Mouse (Mus musculus): ENCODE data around the gene Ip6k2.

Ip6k2 gene

DNA sequence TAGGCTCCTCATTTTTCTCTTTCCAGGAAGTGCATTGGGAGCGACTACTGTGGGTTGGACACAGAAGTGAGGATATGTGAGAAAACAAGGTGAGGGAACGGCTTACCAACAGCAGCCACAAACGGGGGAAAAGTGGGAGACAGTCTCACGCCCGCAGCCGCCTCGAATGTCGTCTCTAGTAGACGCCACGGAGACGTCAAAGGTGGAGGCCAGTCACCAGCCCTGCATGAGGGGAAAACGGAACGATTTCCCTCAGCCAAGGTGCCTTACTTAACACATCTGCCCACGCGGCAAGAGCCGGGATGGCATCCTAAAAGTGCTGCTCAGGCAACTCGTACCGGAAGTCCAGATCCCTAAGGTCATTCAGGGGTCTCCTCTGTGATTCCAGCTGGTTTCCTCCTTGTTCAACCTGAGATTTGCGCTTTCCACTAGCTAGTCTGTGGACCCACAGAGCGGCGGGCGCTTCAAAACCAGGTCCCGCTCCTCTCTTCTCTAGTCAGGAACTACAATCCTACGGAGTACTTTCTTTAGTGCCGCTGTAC, 40.6 kb downstream of the Ip6k2 start:
- DNase-seq, result no peak

DNA sequence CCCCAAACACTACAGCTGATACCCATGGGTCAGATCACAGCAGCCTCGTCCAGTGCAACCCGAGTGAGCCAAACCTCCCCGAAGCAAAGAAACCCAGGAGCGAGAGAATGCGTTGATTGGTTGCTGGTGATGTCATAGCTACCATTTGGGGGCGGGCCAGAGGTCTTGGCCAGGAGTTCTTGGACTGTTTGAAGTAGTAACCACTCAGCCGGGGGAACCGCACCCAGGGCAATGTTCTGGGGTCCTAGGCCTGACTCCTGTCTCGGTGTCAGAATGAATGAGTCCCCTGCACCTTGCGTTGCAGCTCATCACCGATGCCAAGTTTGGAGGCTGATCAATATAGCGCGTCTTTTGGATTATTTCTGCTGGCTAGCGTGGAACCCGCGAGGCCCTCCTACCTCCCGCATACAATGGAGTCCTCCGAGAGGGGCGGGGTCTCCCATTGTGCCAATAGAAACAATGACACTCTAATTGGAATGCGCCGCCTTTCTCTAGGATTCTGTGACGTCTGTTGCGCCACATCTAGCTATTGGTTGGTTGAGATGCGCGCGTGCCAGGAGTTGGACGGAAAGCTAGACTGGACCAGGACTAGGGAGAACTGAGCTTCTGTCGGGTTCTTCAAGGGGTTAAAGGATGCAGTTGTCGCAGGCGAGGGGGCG, 41.3 kb downstream of the Ip6k2 start:
- DNase-seq, result peak; percentile 98

DNA sequence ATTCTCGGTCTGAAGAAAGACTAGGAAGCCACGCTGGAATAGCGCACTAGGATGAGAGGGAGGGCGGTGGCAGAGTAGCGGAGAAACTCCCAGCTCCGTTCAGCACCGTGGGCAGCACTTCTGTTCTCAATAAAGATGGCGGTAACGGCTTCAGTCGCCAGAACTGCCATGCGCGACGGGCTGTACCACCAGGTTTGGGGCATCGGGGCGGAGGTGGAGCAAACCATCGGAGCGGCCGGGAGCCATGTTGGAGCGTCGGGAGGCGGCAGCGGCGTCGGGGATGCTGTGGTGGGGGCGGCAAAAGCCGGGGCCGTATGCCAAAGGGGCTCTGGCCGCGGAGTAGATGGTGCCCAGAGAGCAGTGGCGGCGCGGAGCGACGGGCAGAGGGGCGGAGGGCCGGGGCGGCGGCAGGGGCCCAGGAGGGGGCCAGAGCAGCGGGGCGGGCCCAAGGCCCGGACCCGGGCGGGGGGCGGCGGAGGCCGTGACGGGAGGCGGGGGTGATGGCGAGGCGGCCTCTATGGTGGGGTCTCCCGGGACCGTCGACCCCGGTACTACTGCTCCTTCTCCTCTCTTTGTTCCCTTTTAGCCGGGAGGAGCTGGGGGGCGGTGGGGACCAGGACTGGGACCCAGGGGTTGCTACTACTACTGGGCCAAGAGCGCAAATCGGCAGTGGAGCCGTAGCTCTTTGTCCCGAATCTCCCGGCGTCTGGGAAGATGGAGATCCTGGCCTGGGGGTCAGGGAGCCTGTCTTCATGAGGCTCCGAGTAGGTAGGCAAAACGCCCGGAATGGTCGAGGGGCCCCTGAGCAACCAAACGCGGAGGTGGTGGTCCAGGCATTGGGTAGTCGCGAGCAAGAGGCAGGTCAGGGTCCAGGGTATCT, 42.5 kb downstream of the Ip6k2 start, which contains the start of gene Celsr3:
TSS of gene Celsr3 (plus strand) at position 501 of the 880 bp plus-strand sequence.
- DNase-seq, result peak; percentile 92

DNA sequence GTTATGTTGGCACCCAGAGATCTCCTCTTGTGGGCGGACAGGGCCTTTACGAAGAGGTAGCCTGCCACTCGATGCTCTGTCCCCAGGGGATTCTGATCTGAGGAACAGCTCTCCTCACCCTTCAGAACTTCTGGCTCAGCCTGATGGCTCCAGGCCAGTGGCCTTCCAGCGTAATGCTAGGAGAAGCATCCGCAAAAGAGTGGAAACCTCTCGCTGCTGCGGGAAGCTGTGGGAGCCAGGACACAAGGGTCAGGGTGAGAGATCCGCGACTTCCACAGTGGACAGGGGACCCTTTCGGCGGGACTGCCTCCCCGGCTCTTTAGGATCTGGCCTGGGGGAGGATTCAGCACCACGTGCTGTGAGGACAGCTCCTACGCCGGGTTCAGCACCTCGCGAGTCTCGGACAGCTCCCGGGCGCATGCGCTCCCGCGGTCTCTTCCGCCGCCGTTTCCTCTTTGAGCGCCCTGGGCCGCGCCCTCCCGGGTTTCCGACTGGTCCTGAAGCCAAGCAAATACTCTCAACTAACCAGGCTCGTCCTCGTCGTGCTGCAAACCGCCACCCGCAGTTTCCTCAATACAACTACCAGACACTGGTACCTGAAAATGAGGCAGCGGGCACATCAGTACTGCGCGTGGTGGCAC, 43.2 kb downstream of the Ip6k2 start:
- peak; percentile 77 for DNase-seq

DNA sequence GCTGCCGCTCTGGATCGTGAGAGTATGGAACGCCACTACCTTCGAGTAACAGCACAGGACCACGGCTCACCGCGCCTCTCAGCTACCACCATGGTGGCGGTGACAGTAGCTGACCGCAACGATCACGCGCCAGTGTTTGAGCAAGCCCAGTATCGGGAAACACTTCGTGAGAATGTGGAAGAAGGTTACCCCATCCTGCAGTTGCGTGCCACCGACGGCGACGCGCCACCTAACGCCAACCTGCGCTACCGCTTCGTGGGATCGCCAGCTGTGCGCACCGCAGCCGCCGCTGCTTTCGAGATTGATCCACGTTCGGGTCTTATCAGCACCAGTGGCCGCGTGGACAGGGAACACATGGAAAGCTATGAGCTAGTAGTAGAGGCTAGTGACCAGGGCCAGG, 43.9 kb downstream of the Ip6k2 start:
- no peak for DNase-seq

DNA sequence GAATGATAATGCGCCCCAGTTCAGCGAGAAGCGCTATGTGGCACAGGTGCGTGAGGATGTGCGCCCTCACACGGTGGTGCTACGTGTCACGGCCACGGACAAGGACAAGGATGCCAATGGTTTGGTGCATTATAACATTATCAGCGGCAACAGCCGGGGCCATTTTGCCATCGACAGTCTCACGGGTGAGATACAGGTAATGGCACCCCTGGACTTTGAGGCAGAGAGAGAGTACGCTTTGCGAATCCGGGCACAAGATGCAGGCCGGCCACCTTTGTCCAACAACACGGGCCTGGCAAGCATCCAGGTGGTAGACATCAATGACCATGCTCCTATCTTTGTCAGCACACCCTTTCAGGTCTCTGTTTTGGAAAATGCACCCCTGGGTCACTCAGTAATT, 44.3 kb downstream of the Ip6k2 start:
- no peak for DNase-seq

DNA sequence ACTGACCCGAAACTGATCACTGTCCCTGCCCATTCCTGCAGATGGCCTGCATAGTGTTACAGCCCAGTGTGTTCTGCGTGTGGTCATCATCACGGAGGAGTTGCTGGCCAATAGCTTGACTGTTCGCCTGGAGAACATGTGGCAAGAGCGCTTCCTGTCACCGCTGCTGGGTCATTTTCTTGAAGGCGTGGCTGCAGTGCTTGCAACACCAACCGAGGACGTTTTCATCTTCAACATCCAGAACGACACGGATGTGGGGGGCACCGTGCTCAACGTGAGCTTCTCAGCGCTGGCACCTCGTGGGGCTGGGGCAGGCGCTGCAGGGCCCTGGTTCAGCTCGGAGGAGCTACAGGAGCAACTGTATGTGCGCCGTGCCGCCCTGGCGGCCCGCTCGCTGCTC, 48.0 kb downstream of the Ip6k2 start:
- no peak for DNase-seq

DNA sequence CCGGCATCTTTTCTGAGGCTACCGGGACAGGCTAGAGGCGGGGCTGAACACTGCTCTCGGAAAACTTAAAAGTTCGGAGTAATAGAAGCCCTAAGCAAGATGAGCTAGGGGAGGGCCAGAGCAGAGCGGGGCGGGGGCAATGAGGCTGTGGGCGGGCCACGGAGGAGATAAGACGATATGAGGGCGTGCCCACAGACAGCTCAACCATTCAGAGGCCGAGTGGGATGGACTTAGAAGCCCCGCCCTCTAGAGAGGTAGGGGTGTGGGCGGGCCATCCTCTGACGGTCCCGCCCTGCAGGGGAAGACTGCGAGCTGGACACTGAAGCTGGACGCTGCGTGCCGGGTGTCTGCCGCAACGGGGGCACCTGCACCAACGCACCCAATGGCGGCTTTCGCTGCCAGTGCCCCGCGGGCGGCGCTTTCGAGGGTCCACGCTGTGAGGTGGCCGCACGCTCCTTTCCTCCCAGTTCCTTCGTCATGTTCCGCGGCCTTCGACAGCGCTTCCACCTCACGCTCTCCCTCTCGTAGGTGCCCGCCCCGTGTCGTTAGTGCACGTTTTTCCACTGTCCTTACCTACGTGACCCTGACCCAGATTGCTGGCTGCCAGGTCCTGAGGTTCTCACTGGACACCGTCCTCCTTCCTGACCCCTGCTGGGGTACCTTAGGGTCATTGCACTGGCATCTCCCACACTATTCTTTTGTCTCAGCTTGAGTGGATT, 49.0 kb downstream of the Ip6k2 start:
- peak; percentile 76 for DNase-seq

DNA sequence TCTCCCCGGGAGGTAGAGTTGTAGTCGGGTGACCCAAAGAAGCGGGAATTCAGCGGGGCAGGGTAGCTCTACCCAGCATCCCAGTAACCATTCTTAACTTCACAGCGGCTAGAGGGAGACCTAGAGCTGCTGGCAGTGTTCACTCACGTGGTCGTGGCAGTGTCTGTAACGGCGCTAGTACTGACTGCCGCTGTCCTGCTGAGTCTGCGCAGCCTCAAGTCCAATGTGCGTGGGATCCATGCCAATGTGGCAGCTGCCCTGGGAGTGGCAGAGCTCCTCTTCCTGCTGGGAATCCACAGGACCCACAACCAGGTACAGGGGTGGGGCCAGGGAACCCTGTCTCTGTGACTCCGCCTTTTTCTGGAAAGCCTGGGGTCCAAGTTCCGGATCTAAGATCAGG, 59.4 kb downstream of the Ip6k2 start:
- peak; percentile 78 for DNase-seq

DNA sequence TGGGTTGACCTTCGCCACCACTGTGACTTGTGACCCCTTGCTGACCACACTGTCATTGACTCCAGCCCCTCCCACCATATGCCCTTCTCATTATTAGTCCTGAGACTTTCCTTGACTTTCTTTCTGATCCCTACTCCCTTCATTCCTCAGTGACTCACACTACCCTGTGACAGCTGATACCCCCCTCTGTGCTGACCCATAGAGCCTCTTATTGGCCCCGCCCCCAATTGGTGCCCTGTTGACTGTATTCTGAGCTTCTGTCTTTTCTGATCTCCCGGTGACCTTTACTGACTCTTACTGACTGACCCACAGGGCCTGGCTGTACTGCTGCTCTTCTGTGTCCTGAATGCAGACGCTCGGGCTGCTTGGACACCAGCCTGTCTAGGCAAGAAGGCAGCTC, 61.8 kb downstream of the Ip6k2 start:
- no peak for DNase-seq

DNA sequence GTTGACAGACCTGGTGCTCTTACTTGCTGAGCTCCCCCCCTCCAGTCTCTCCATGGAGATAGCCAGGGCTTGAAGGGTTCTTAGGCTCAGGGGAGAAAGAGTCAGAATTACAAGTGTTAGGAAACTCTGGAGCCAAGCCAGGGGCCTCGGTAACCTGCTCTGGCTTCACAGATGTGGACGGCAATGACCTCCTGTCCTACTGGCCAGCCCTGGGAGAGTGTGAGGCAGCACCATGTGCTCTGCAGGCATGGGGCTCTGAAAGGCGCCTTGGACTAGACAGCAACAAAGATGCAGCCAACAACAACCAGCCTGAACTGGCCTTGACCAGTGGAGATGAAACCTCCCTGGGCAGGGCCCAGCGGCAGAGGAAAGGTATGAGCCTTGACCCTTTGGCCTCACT, 63.8 kb downstream of the Ip6k2 start:
- DNase-seq, result no peak

DNA sequence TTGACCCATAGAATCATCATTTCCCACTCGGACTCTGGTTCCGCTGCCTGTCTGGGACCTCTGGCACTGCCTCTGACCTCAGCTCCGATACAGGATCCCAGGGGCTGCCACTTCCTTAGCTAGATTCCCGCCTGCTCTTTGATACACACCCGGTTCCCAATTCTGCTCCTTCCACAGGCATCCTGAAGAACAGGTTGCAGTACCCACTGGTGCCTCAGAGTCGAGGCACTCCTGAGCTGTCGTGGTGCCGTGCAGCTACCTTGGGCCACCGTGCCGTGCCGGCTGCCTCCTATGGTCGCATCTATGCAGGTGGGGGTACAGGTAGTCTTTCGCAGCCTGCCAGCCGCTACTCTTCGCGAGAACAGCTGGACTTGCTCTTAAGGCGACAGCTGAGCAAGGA, 64.8 kb downstream of the Ip6k2 start:
- no peak for DNase-seq

DNA sequence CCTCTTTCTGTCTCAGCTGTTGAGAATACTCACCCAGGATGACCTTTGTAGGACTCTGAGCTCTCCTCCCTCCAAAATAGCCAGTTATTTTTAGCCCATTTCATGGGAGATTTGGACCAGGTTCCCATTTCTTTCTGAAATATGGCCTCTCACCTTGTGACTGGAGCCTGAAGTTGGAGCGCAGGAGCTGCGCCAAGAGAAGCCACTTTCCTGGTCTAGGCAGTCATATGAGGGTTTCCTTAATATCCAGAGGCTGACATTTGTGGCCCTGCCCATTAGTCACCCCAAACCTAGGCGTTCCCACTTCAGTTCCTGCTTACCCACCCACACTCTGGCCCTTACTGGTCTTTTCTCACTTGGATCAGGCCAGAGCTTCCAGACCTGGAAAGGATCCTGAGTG, 69.4 kb downstream of the Ip6k2 start, which contains the start of gene Slc26a6:
TSS of gene Slc26a6 (plus strand) at position 308 of the 400 bp plus-strand sequence.
- DNase-seq, result no peak

DNA sequence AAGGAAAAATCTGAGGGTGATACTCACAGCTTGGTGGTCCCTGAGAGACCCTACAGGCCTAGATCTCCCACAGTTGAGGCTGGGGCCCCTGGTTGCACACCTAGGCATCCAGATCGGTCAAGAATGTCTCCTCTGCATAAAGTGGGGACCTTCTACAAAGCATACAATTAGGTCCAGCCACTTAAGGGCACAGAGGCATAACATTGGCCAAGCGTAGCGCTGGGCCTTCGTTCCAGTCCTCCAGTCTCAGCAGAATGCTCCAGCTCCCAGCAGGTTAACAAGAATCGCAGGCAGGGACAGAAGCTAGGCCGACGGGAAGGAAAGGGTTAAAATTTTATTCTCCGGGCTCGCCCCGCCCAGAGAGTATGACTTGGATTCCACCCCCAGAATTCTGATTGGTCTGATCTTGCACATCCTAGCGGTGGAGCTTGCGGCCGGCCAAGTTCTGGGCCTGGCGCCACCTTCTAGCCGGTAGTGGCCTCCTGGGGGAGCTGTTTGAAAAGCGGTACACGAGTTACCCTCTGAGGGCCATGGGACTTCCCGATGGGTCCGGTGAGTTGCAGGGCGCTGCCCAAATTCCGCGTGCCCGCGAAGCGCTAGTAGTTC, 70.1 kb downstream of the Ip6k2 start:
- peak; percentile 92 for DNase-seq

DNA sequence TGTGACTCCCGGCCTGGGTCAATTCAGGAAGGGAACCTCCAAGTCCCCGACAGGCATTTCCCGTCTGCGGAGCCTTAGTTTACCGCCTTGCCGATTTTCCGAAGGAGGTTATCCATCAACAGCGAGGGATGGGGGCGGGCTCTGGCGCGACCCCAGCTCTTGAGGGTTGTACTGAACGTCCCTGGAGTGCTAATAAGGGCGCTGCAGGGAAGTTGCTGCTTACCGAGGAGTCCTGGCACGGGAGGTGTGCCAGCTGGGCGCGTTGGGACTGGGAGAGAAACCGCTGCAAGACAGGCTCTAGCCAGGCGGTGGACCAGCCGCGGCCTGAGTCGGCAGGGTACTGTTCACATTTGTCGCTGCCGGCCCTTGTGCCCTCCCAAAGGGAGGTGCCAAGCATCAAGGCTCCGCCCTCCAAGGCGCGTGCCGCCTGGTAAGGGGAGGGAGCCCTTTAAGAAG, 70.7 kb downstream of the Ip6k2 start:
- DNase-seq, result peak; percentile 76

DNA sequence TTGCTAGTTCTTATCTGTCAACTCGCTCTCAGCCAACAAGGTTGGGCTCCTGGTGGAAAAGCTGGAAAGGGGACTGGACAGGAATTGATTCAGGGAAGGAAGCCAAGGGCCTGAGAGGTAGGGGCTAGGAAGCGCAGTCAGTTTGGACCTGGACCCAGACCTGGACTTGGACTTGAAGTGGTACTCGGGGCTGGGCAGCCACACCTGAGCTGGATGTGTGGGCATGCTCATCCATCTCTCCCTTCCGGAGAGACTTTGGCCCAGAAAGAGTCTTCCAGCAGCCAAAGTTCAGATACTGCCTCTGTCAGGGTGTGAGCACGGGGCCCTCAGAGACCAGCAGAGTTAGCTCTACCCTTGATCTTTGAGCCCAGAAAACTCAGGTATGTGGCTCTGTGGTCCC, 71.7 kb downstream of the Ip6k2 start:
- DNase-seq, result no peak

All from cerebellum, adult 11 months (tissue).